Mouse (Mus musculus): ENCODE measurements around the gene Cypt3.

Gene Cypt3

GRCm38 (mm10) chrX:153558293-153558692 lies at the start of gene Cypt3:
Gene Cypt3, plus strand, starts transcription at chrX:153558593.
- DNase-seq: no peak

DNA sequence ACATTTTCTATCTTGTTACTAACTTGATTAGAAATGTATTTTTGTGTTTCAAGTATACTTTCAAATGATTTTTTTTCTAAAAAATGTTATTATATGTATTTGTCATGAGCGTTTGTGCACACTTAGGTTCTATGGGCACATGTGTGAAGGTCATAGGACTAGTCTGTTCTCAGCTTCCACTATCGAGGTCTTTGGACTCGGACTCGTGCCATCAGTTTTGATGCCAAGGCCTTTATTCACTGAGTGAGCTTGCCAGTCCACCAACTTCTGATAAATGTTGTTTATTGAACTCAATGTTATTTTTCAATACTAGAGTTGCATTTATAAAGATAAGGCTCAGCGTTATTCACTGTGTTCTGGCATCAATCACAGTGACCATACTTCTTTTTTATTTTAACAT lies 42.9 kb upstream of the Cypt3 start:
- no peak for DNase-seq

DNA sequence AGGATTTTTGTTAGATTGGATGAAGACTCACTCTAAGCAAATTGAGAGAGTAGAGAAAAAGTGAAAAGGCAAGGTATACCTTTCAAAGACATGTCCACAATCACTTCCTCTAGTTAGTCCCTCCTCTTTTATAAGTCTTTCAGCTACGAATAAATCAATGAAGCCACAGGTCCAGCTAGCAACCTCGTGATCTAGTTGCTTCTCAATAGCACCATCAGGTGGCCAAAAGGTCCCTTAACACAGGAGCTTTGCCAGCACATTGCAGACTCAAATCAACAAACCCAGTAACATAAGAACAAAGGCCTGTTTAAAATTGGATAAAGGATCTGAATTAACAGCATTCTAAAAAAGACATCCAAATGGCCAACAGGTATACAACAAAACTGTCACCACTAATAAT lies 30.0 kb upstream of the Cypt3 start:
- DNase-seq: no peak

- DNase-seq: no peak
Observed at GRCm38 (mm10) chrX:153556634-153557033, 1.8 kb upstream of the Cypt3 start.

- DNase-seq: no peak
Observed at GRCm38 (mm10) chrX:153564650-153565049, 6.3 kb downstream of the Cypt3 start.

DNA sequence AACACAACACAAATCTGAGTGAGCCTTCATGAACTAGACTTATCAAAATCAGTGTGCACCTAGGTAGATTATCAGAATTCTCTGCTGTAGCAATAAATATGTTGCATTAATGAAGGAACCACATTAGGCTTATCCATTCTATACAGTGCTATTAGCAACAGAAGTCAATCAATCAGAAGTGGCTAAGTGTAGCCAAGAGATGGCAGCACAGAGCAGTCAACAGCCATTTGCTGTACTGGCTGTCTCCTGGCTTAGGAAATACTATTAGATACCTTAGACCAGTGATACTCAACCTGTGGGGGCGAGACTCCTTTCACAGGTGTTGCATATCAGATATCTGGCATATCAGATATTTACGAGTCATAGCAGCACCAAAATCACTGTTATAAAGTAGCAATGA lies 41.2 kb downstream of the Cypt3 start:
- DNase-seq: no peak

Measured in cerebellum, adult 8-10 months (tissue).